Mouse (Mus musculus) midbrain, embryonic 11.5 days (tissue): ENCODE results near the gene Bicd2. TPM values are rescaled to one million over a fixed set of nuclear protein-coding genes. Genes with fewer than 3 reads are reported as not detected.

Experiments
- ATAC-seq: fragments of 200-750 bp; cut with Nextera tagmentation; 2 replicates; pipeline ENCODE4 v1.8.0; 2017; ENCODE audit warnings: moderate TSS enrichment, moderate library complexity; ENCODE audit not compliant: low FRiP score
- DNase-seq: peaks from one replicate; pipeline ENCODE4 v3.0.0; 2015; ENCODE audit warnings: low spot score; ENCODE audit errors: missing footprints
- H3K27ac ChIP-seq: fragments of 300-500 bp; sonication (generic); 2 replicates; pipeline ENCODE4 v1.5.1; 2014; ENCODE audit warnings: low read depth, low read length
- H3K27me3 ChIP-seq: fragments of 300-500 bp; sonication (generic); 2 replicates; pipeline ENCODE4 v1.6.1; 2014; ENCODE audit warnings: mild to moderate bottlenecking, low read length, moderate library complexity, mixed read lengths; ENCODE audit not compliant: control insufficient read depth, insufficient read depth
- H3K36me3 ChIP-seq: fragments of 300-500 bp; sonication (generic); 2 replicates; pipeline ENCODE4 v1.6.1; 2014; ENCODE audit warnings: mild to moderate bottlenecking, low read length, moderate library complexity, mixed read lengths; ENCODE audit not compliant: control insufficient read depth, insufficient read depth
- H3K4me1 ChIP-seq: fragments of 300-500 bp; sonication (generic); 2 replicates; pipeline ENCODE4 v1.6.1; 2014; ENCODE audit warnings: low read length; ENCODE audit not compliant: control insufficient read depth, insufficient read depth
- H3K4me2 ChIP-seq: fragments of 300-500 bp; sonication (generic); 2 replicates; pipeline ENCODE4 v1.6.1; 2014; ENCODE audit warnings: mild to moderate bottlenecking, moderate library complexity
- H3K4me3 ChIP-seq: fragments of 300-500 bp; sonication (generic); 2 replicates; pipeline ENCODE4 v1.5.1; 2014; ENCODE audit warnings: low read depth, low read length
- H3K9ac ChIP-seq: fragments of 300-500 bp; sonication (generic); 2 replicates; pipeline ENCODE4 v1.6.1; 2014; ENCODE audit warnings: low read length
- H3K9me3 ChIP-seq: fragments of 300-500 bp; sonication (generic); 2 replicates; pipeline ENCODE4 v1.6.1; 2016; ENCODE audit warnings: low read length; ENCODE audit not compliant: control insufficient read depth
- WGBS: fragments of 180-500 bp; shearing (Covaris S2); extraction: QIAGEN DNeasy Blood & Tissue Kit; methylation state at CpG from one replicate; pipeline ENCODE4 v1.1.7; 2014; 5-methylcytosine and 5-hydroxymethylcytosine counted together
- polyA plus RNA-seq: library from polyadenylated mRNA; unstranded; fragments of >200 nt; fragmentation: Nextera tagmentation; extraction: Ambion mirVana; gene quantifications from 2 replicates; pipeline ENCODE4 v1.2.1, GENCODE M21; 2014

Bicd2 gene
- polyA plus RNA-seq, 1 experiment from 2014 or later, result 25.3 TPM

DNA sequence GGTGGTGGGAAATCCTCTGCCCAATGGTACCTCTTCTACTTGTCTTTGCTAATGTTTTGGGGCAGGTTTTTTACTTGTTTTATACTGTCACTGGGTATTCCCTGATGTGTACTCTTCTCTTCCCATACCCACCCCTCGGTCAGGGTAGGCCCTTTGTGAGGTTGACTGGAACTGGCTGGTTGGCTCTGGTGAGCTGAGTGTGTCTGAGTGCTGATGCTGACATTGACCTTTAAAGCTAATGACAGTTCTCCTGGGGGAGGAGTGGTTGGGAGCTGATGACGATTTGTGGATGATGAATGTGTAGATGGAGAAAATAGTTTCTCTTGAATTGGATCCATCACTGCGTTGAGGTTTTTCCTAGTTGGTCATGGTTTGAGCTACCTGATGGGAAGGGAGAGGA, 85.4 kb downstream of the Bicd2 start:
- WGBS, result 87% methylated on average over 3 of the region's 3 CpGs
- Histone ChIP-seq H3K4me2 (no peak overlapping the region), H3K27me3 (no peaks in the 10 kb centered on the region), H3K4me1 (peaks cover 12% of the 10 kb centered on the region), H3K36me3 (no peaks in the 10 kb centered on the region), H3K9me3 (no peaks in the 10 kb centered on the region), H3K4me3 (no peak overlapping the region), H3K27ac (no peak overlapping the region), H3K9ac (no peak overlapping the region)
- DNase-seq, result no peak
- no peak for ATAC-seq

DNA sequence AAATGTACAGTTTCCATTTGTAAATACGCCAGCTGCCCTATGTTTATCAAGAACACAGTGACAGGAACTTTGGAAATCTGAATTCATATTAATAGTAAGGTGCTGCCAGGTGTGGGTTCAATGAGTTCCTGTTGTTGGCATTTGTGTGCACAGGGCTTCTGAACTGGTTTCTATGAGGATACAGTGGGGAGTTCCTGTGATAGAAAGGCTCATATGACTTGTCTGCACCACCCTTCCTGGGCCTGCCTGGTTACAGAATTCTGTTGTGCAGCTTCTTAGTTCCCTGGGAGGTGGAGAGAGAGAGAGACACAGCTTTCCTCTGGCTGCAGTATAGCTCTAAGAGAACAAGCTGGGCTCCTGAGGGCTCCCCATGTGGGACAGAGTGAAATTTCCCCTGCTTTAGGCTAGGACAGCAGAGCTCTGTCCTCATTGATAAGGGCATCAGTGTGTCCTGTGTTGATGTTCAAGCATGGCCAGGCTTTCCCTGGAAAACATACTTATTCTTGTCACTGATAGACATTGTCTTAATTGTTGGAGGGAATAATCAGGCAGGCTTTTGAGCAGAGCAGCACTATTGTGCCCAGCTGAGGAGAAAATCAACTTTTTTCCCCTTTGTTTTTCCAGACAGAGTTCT, 86.8 kb downstream of the Bicd2 start:
- H3K27ac ChIP-seq, result no peak overlapping the region
- H3K4me1 ChIP-seq, result no peaks in the 10 kb centered on the region
- H3K9ac ChIP-seq, result no peak overlapping the region
- ATAC-seq (no peak), DNase-seq (no peak)
- H3K27me3 ChIP-seq, result no peaks in the 10 kb centered on the region
- H3K4me2 ChIP-seq, result no peak overlapping the region
- 91% methylated on average over 1 of the region's 1 CpGs for WGBS
- H3K4me3 ChIP-seq, result no peak overlapping the region
- no peaks in the 10 kb centered on the region; the same call in 1 of the 2 replicates for H3K36me3 ChIP-seq
- H3K9me3 ChIP-seq, result no peaks in the 10 kb centered on the region

DNA sequence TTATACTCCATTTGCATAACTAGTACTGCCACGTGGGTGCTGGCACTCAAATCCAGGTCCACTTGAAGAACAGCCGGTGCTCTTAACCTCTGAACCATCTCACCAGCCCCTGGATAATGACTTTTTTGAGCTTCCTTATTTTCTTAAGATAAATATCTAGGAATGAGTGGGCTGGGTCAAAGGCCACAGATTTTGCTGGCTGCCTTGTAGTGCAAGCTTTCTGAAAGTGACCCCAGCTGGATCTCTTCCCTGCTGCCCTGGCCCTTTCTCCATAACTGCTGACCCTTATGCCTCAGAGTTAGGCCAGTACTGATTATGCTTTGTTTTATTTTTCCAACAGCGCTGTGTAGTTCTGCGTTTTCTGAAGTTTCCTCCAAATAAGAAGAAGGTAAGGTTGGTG, 89.1 kb downstream of the Bicd2 start:
- ATAC-seq (no peak), DNase-seq (no peak)
- Histone ChIP-seq H3K36me3 (no peaks in the 10 kb centered on the region; the same call in none of the 2 replicates), H3K9ac (no peak overlapping the region), H3K4me1 (no peaks in the 10 kb centered on the region), H3K27me3 (no peaks in the 10 kb centered on the region), H3K9me3 (no peaks in the 10 kb centered on the region), H3K4me3 (no peak overlapping the region), H3K27ac (no peak overlapping the region), H3K4me2 (no peak overlapping the region)
- WGBS, result 84% methylated on average over 4 of the region's 4 CpGs

DNA sequence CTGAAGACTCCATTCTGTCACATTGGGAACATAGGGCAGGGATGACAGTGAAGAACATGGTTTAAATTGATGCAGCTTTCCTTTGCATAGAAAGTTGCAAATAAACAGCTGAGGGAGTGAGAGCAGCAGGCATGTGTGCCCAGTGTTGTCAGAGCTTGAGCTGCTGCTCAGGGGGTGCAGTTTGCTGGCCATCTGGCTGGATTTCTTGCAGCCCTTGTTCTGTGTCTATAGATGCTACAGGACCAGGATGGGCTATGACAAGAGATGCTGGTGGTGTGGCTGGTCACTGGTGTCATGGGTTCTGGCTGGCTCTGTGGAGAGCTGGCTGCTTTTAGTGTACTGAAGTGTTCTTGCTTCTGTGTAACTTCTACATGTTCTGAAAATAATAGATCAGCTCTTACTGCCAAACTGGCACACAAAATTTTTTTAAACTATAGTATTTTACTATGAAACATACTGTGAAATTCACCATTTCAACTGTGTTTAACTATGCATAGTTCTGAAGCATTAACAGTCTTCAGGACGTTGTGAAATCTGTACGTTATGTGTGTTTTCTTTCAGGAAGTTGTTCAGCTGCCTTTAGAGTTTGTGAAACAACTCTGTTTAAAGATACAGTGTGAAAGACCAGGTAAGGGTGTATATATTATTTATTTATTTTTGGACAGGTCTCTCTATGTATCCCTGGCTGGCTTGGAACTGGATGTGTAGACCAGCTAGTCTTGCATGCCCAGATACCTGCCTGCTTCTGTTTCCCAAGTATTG, 92.1 kb downstream of the Bicd2 start:
- Histone ChIP-seq H3K27me3 (no peaks in the 10 kb centered on the region), H3K4me3 (no peak overlapping the region), H3K36me3 (no peaks in the 10 kb centered on the region; the same call in none of the 2 replicates), H3K4me1 (no peaks in the 10 kb centered on the region), H3K27ac (no peak overlapping the region), H3K4me2 (no peak overlapping the region), H3K9me3 (no peaks in the 10 kb centered on the region), H3K9ac (no peak overlapping the region)
- 87% methylated on average over 2 of the region's 2 CpGs for WGBS
- DNase-seq (no peak), ATAC-seq (no peak)

DNA sequence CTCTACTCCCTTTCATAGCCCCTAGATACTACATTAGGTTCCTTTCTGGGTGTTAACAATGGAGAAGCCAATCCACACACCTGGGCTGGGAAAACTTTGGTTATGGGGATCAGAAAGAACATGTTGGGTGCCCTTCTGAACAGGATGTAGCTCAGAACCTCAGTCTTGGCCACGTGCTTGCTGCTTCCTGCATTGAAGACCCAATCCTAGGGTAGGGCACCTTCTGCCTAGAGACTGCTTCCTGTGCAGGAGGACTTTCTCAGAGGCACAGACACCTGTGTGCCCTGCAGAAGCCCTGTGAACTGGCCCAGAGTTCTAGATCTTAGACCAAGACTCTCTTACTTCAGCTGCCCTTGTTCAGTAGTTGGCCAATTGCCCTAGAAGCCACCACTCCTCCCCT, 94.4 kb downstream of the Bicd2 start:
- no peaks in the 10 kb centered on the region; the same call in none of the 2 replicates for H3K36me3 ChIP-seq
- no peak overlapping the region for H3K9ac ChIP-seq
- 75% methylated on average over 1 of the region's 1 CpGs for WGBS
- no peaks in the 10 kb centered on the region for H3K27me3 ChIP-seq
- no peaks in the 10 kb centered on the region for H3K4me1 ChIP-seq
- no peak overlapping the region for H3K27ac ChIP-seq
- H3K4me3 ChIP-seq, result no peak overlapping the region
- DNase-seq (no peak), ATAC-seq (no peak)
- H3K9me3 ChIP-seq, result no peaks in the 10 kb centered on the region
- H3K4me2 ChIP-seq, result no peak overlapping the region

DNA sequence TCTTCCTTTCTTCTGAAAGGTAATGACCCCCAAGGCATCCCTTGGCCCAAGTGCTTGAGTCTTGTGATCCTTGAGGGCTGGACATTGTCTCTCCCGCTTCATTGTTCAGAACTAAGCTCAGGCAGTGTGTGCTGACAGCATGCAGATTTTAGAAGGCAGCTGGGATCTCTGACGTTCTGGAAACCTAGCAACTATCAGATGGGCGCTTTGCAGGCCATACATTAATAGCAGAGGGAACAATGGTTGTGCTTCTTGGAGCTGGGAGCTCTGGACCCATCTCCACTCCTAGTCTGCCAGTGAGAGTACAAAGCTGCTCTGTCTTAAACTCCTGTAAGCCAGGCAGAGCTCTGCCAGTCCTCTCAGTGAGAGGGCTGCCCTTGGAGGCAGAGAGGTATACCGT, 94.8 kb downstream of the Bicd2 start:
- H3K9ac ChIP-seq, result no peak overlapping the region
- ATAC-seq (no peak), DNase-seq (no peak)
- H3K27me3 ChIP-seq, result no peaks in the 10 kb centered on the region
- no peak overlapping the region for H3K27ac ChIP-seq
- H3K9me3 ChIP-seq, result no peaks in the 10 kb centered on the region
- no peaks in the 10 kb centered on the region; the same call in none of the 2 replicates for H3K36me3 ChIP-seq
- H3K4me3 ChIP-seq, result no peak overlapping the region
- no peak overlapping the region for H3K4me2 ChIP-seq
- no peaks in the 10 kb centered on the region for H3K4me1 ChIP-seq
- WGBS, result 85% methylated on average over 4 of the region's 4 CpGs

Other genes starting within 250 kb of the Bicd2 start
- gene Wnk2, start 193.6 kb upstream of the Bicd2 start, polyA plus RNA-seq, result 6.1 and 7.8 TPM in 2 replicates
- 17.5 TPM in 2 replicates for gene Ninj1, start 154.1 kb upstream of the Bicd2 start, polyA plus RNA-seq
- 17.1 and 18.0 TPM in 2 replicates for gene Card19, start 125.5 kb upstream of the Bicd2 start, polyA plus RNA-seq
- gene Susd3, start 92.9 kb upstream of the Bicd2 start, polyA plus RNA-seq, result 0.81 and 1.1 TPM in 2 replicates
- 0.74 and 0.77 TPM in 2 replicates for gene Fgd3, start 21.3 kb upstream of the Bicd2 start, polyA plus RNA-seq
- 13.7 and 18.3 TPM in 2 replicates for gene Ippk, start 79.7 kb downstream of the Bicd2 start, polyA plus RNA-seq
- 0.61 and 0.62 TPM in 2 replicates for gene Tes3-ps, start 151.7 kb downstream of the Bicd2 start, polyA plus RNA-seq
- gene Ecm2, start 163.2 kb downstream of the Bicd2 start, polyA plus RNA-seq, result 0.55 and 1.2 TPM in 2 replicates
- 0.05 and 0.66 TPM in 2 replicates for gene Aspn, start 202.9 kb downstream of the Bicd2 start, polyA plus RNA-seq
- gene Omd, start 240.9 kb downstream of the Bicd2 start, polyA plus RNA-seq, result 0.32 and 0.38 TPM in 2 replicates